Mouse (Mus musculus) mouse embryonic stem cell (cell line): ENCODE data around the gene Cemip.

ENCODE experiments used
- in situ Hi-C, 2 experiments: fragments of 300-500 bp; cut with MboI; formaldehyde crosslinking; loops; 1 replicate in 1 of 2; 3 replicates in 1 of 2; pipeline ENCODE4 v1.14.3; 2019 to 2020; ENCODE audit warnings: low sequenced_read_pairs in 2 of 2, low pct_unique_long_range_greater_than_20kb in 1 of 2, mixed read lengths in 1 of 2; ENCODE audit not compliant: unreplicated experiment in 1 of 2

The Cemip gene

GRCm38 (mm10) chr7:83886366-83887129 is 199.8 kb downstream of the Cemip start:
- in situ Hi-C loops, result loop anchor here in 1 of 2 experiments (5.0 kb wide), 1 partner anchor 114 kb away; no protein-coding TSS in a partner anchor

- in situ Hi-C loops, result loop anchor here in 1 of 2 experiments (5.0 kb wide), 1 partner anchor 114 kb away; no protein-coding TSS in a partner anchor
Observed at GRCm38 (mm10) chr7:83885835-83886234, 200.5 kb downstream of the Cemip start.

GRCm38 (mm10) chr7:83884921-83885532 is 201.3 kb downstream of the Cemip start:
- in situ Hi-C loops, result loop anchor here in 1 of 2 experiments (5.0 kb wide), 1 partner anchor 113 kb away; no protein-coding TSS in a partner anchor

- in situ Hi-C loops, result no loop called here
Observed at GRCm38 (mm10) chr7:83884021-83884658, 202.2 kb downstream of the Cemip start, which contains the start of the genes Tlnrd1 and Mesd. Gene Tlnrd1, minus strand, starts transcription at chr7:83884305. Gene Mesd, plus strand, starts transcription at chr7:83884466.

GRCm38 (mm10) chr7:83883276-83884020 is 202.9 kb downstream of the Cemip start:
- in situ Hi-C loops, result no loop called here
